ENCODE assay signal across 8 mouse cellular contexts in the genomic region with DNA sequence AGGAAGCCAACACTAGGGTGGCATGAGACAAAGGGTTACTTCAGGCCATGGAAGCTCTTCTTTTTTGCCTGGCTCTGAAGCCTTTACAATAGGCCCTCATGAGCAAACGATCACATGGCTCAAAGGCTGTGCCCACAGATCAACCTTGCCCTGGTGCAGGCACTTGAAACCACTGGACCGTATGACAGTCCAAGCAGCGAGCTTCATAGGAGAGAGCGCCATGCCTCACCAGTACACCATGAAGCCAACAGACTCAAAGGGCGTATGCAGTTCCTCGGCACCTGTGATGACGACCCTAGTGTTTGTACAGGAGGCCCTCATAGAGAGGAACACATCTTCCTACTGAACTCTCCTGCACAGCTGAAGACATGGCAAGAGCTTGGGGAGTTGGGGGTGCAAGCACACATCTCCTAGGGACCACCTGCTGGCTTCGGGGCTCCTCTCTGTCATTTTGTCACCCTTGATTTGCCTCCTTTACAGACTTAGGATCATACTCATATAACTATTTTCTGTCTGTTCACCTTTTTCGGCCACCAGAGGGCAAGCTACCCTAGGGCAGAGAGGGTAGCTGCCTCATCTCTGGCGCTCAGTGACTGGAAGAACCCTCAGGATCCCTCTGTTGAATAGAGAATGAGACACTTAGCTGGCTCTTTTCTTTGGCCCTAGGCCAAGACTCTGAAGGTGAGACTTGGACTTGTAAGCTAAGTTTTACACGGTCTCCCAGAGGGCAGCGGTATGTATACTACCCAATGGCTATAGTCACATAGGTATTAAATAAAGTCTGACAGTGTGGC.
DNase-seq lines count a peak whose midpoint lies in the region; ATAC-seq lines count a peak whose summit lies in the region.

No protein-coding gene starts in this region.

- H3K9ac ChIP-seq in embryonic facial prominence, embryonic 13.5 days: no peak overlapping the region
- H3K9ac ChIP-seq in midbrain, embryonic 11.5 days (ENCODE audit: low read length): no peak overlapping the region

- H3K27me3 ChIP-seq in heart, embryonic 10.5 days (ENCODE audit: insufficient read depth, poor library complexity, severe bottlenecking): no peaks in the 10 kb centered on the region
- no peaks in the 10 kb centered on the region for H3K27me3 ChIP-seq in embryonic facial prominence, embryonic 13.5 days
- H3K27me3 ChIP-seq in midbrain, embryonic 11.5 days (ENCODE audit: control insufficient read depth, insufficient read depth, low read length): no peaks in the 10 kb centered on the region

- peaks cover 92% of the 10 kb centered on the region for H3K36me3 ChIP-seq in heart, embryonic 10.5 days
- peaks cover 97% of the 10 kb centered on the region for H3K36me3 ChIP-seq in embryonic facial prominence, embryonic 13.5 days
- H3K36me3 ChIP-seq in midbrain, embryonic 11.5 days (ENCODE audit: control insufficient read depth, insufficient read depth, low read length): peaks cover 20% of the 10 kb centered on the region

- no peaks in the 10 kb centered on the region; the same call in 1 of the 2 replicates for H3K4me1 ChIP-seq in heart, embryonic 10.5 days
- H3K4me1 ChIP-seq in embryonic facial prominence, embryonic 13.5 days: peaks cover 34% of the 10 kb centered on the region
- H3K4me1 ChIP-seq in midbrain, embryonic 11.5 days (ENCODE audit: control insufficient read depth, insufficient read depth, low read length): peaks cover 3% of the 10 kb centered on the region; the same call in 1 of the 2 replicates

- no peak overlapping the region for H3K4me3 ChIP-seq in heart, embryonic 10.5 days
- no peak overlapping the region for H3K4me3 ChIP-seq in embryonic facial prominence, embryonic 13.5 days
- H3K4me3 ChIP-seq in midbrain, embryonic 11.5 days (ENCODE audit: low read depth, low read length): no peak overlapping the region

- ATAC-seq in embryonic facial prominence, embryonic 13.5 days (ENCODE audit: insufficient number of reproducible peaks, insufficient read depth, low FRiP score, low TSS enrichment, low read depth): no peak
- ATAC-seq in midbrain, embryonic 11.5 days (ENCODE audit: low FRiP score): peak; percentile 67

- intact Hi-C loops in heart, postnatal 36 days (cut with DNase I): loop anchor here (1.0 to 2.0 kb wide), 2 partner anchors 71 to 99 kb away; no protein-coding TSS in a partner anchor

- H3K4me2 ChIP-seq in embryonic facial prominence, embryonic 13.5 days: no peak overlapping the region
- H3K4me2 ChIP-seq in midbrain, embryonic 11.5 days: no peak overlapping the region

- peak; percentile 93 for DNase-seq in heart, adult 11 months
- no peak for DNase-seq in heart, embryonic 10.5 days (ENCODE audit: low spot score)
- peak; percentile 82 for DNase-seq in adrenal gland, postnatal 14 days
- DNase-seq in heart, postnatal 36 days: peak; percentile 49 to 63
- peak; percentile 68 to 77 for DNase-seq in kidney, postnatal 36 days
- DNase-seq in midbrain, embryonic 11.5 days (ENCODE audit: low spot score, missing footprints): peak; percentile 91
- peak; percentile 22 for DNase-seq in skeletal muscle tissue, adult 2 months (ENCODE audit: low read depth, low spot score)

- 81% methylated on average over 12 of the region's 12 CpGs for WGBS in heart, embryonic 10.5 days
- WGBS in embryonic facial prominence, embryonic 13.5 days: 73% methylated on average over 12 of the region's 12 CpGs
- 84% methylated on average over 12 of the region's 12 CpGs for WGBS in midbrain, embryonic 11.5 days

- no peak overlapping the region for H3K27ac ChIP-seq in heart, embryonic 10.5 days
- H3K27ac ChIP-seq in embryonic facial prominence, embryonic 13.5 days: 0 out of 2 replicates have a peak overlapping the region, but pooled peaks have one; percentile 11
- no peak overlapping the region for H3K27ac ChIP-seq in midbrain, embryonic 11.5 days (ENCODE audit: low read depth, low read length)

- no peaks in the 10 kb centered on the region for H3K9me3 ChIP-seq in heart, embryonic 10.5 days
- no peaks in the 10 kb centered on the region for H3K9me3 ChIP-seq in embryonic facial prominence, embryonic 13.5 days
- no peaks in the 10 kb centered on the region for H3K9me3 ChIP-seq in midbrain, embryonic 11.5 days (ENCODE audit: control insufficient read depth, low read length)
